Mouse (Mus musculus) cerebellum, adult 2 months (tissue): ENCODE data around the gene Xpo5.

ENCODE experiments used
- CTCF ChIP-seq: fragments of 200-500 bp; IDR thresholded peaks from 2 replicates; pipeline ENCODE4 v1.5.1; 2011; ENCODE audit warnings: low read depth, mild to moderate bottlenecking, control low read depth, low read length, moderate library complexity, borderline replicate concordance; ENCODE audit not compliant: insufficient read depth
- POLR2A ChIP-seq: fragments of 200-500 bp; IDR thresholded peaks from 2 replicates; pipeline ENCODE4 v1.6.1; 2011; ENCODE audit warnings: low read length, control low read depth, borderline replicate concordance; ENCODE audit not compliant: insufficient read depth

DNA sequence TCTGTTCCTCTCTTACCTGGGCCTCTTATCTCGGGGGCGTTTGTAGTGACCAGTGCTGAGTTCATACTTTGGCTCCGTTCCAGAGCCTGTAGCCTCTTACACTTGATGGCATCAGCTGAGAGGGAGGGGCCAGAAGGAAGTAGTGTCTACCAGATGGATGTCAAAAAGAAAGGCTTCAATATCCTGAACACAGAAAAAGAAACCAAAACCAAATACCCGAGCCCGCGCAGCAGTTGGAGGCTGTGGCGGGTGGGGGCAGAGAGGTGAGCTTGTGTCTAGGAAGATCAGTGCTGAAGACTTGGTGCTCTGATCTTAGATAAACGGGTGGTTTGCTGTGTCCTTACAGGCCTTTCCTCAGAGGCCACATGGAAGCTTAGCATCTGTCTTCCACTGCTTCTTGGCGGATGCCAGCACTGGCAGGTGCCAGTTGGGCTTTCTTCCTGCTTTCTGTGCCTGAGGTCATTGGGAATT is 39.6 kb upstream of the Xpo5 start:
- no peak for TF ChIP-seq POLR2A
- TF ChIP-seq CTCF, result no peak
